Mouse (Mus musculus) liver, adult 2 months (tissue): ENCODE measurements around the gene Gm6096.

ENCODE experiments used
- CTCF ChIP-seq: fragments of 200-500 bp; IDR thresholded peaks from 2 replicates; pipeline ENCODE4 v1.5.1; 2011; ENCODE audit warnings: low read depth, low read length, control low read depth
- POLR2A ChIP-seq: fragments of 200-500 bp; IDR thresholded peaks from 2 replicates; pipeline ENCODE4 v1.6.1; 2011; ENCODE audit warnings: low read length, control low read depth; ENCODE audit not compliant: insufficient read depth; ENCODE audit errors: extremely low read depth

DNA sequence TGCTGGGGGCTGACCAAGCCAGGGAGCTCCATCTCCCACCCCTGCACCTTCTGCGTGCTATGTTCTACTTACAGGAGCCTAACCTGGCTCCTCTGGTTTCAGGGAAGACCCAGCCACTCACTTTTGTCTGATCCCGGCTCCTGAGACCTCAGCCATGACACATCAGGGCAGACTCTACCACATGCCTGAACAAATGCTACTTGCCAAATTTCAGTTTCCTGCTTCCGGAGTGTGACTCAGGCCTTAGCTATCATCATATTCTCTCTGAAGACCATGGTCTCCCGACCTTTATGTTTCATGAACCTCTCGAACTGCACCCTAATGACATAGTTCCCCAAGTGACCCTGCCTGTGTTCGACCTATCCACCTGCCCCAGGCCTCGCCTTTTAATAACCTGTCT is 37.6 kb upstream of the Gm6096 start:
- TF ChIP-seq CTCF (no peak), POLR2A (no peak)
